Comparison of ENCODE assay signal across 22 mouse cellular contexts in genomic region chr5:123793081-123793480, GRCm38 (mm10). TPM values are rescaled to one million over a fixed set of nuclear protein-coding genes. Genes with fewer than 3 reads are reported as not detected.
DNase-seq lines count a peak whose midpoint lies in the region; TF ChIP-seq lines count a peak whose summit lies in the region.
"Had no signal": no experiment of that assay in that cellular context is flagged by ENCODE, and none has a peak within 500 bp of the region (broad histone marks: within the 10 kb centered on the region; RNA-seq: fewer than 3 reads in every experiment).

No protein-coding gene starts in this region.

- TF ChIP-seq EP300 in MEL (IDR thresholded peaks at IDR 0.05; ENCODE audit: low read depth in 1 of 2, low read length in 2 of 2) = no peak

- H3K27me3 ChIP-seq in MEL (ENCODE audit: control insufficient read depth in 1 of 2, insufficient read depth in 2 of 2, low read length in 2 of 2) = no peaks in the 10 kb centered on the region
- H3K27me3 ChIP-seq: heart, embryonic 13.5 days had no signal

- no peaks in the 10 kb centered on the region for H3K79me2 ChIP-seq in MEL (ENCODE audit: control insufficient read depth, insufficient read depth, low read length, poor library complexity)

- peak; percentile 21; the same call in 1 of the 2 replicates for TF ChIP-seq CTCF in layer of hippocampus, adult 2 months (conservative IDR thresholded peaks at IDR 0.05)
- TF ChIP-seq CTCF in MEL (IDR thresholded peaks at IDR 0.05 in 2 of 3, conservative IDR thresholded peaks at IDR 0.05 in 1 of 3; ENCODE audit: control insufficient read depth in 1 of 3, insufficient read depth in 1 of 3, low read depth in 2 of 3, low read length in 3 of 3, poor library complexity in 1 of 3, severe bottlenecking in 1 of 3) = peak; percentile 22 to 43 (median 34); a peak in 4 of 6 replicates

- no peaks in the 10 kb centered on the region for H3K9me3 ChIP-seq in MEL (replicated peaks; ENCODE audit: insufficient read depth, low read length)
- H3K9me3 ChIP-seq: heart, embryonic 10.5 days; heart, embryonic 13.5 days had no signal

- no peak overlapping the region for H3K27ac ChIP-seq in layer of hippocampus, adult 2 months
- H3K27ac ChIP-seq in MEL (ENCODE audit: control insufficient read depth, low read depth, low read length) = no peak overlapping the region
- H3K27ac ChIP-seq: forebrain, embryonic 10.5 days; heart, adult 2 months; heart, embryonic 10.5 days; heart, embryonic 13.5 days; hindbrain, embryonic 14.5 days; hindbrain, postnatal 0 days had no signal

- DNase-seq in layer of hippocampus, adult 2 months (ENCODE audit: low spot score in 2 of 2) = no peak
- no peak for DNase-seq in layer of hippocampus, adult 11-12 months (ENCODE audit: low spot score)
- DNase-seq in ES-CJ7 (ENCODE audit: low read depth, low spot score) = peak; percentile 27
- DNase-seq in MEL (ENCODE audit: low read depth, low spot score) = peak; percentile 20
- DNase-seq in induced T-regulatory cell, adult 2 months (ENCODE audit: low read depth) = peak; percentile 17
- DNase-seq in cerebellum, adult 11 months = no peak
- DNase-seq in urinary bladder, adult 2 months (ENCODE audit: low spot score) = no peak
- no peak for DNase-seq in urinary bladder, postnatal 4 days (ENCODE audit: low spot score in 2 of 2)
- DNase-seq: adrenal gland, adult 8-10 months; adrenal gland, postnatal 25 days; cerebellum, adult 18-20 months; cerebellum, adult 9-10 months; cerebellum, postnatal 14 days; gastrocnemius, postnatal 25 days; heart, adult 2 months; heart, postnatal 14 days; heart, postnatal 4 days had no signal

- TF ChIP-seq RAD21 in MEL (IDR thresholded peaks at IDR 0.05; ENCODE audit: low read depth, low read length) = no peak

- no peak overlapping the region for H3K9ac ChIP-seq in MEL (ENCODE audit: control insufficient read depth, low read depth, low read length, poor library complexity, severe bottlenecking)
- H3K9ac ChIP-seq: heart, embryonic 13.5 days; hindbrain, embryonic 14.5 days had no signal

- peaks cover 0 to 24% of the 10 kb centered on the region in 2 experiments; a peak in 2 of 4 replicates for H3K36me3 ChIP-seq in MEL (ENCODE audit: control insufficient read depth in 1 of 2, insufficient read depth in 2 of 2, low read length in 2 of 2)

- no peaks in the 10 kb centered on the region for H3K4me1 ChIP-seq in MEL (ENCODE audit: control insufficient read depth in 1 of 2, insufficient read depth in 2 of 2, low read length in 2 of 2)
- H3K4me1 ChIP-seq: forebrain, embryonic 10.5 days; heart, embryonic 10.5 days; heart, embryonic 13.5 days had no signal

- no peak for TF ChIP-seq POLR2A in MEL (IDR thresholded peaks at IDR 0.05; ENCODE audit: control insufficient read depth in 1 of 2, insufficient read depth in 1 of 2, low read depth in 1 of 2, low read length in 2 of 2, poor library complexity in 1 of 2)

- H3K4me3 ChIP-seq in layer of hippocampus, adult 2 months = no peak overlapping the region
- no peak overlapping the region for H3K4me3 ChIP-seq in MEL (ENCODE audit: control insufficient read depth in 1 of 2, insufficient read depth in 1 of 2, low read depth in 2 of 2, low read length in 2 of 2)
- H3K4me3 ChIP-seq: forebrain, embryonic 10.5 days; heart, adult 2 months; heart, embryonic 10.5 days; heart, embryonic 13.5 days had no signal

TF ChIP-seq in MEL, 35 proteins besides CTCF, POLR2A, EP300 and RAD21:
- no peak for TF ChIP-seq HCFC1 (IDR thresholded peaks at IDR 0.05; ENCODE audit: low read depth, low read length)
- TF ChIP-seq MAFK (IDR thresholded peaks at IDR 0.05; ENCODE audit: borderline replicate concordance, low read depth, low read length) = no peak
- TF ChIP-seq CHD2 (IDR thresholded peaks at IDR 0.05; ENCODE audit: low read length) = no peak
- TF ChIP-seq TAL1 (IDR thresholded peaks at IDR 0.05; ENCODE audit: low read length) = no peak
- TF ChIP-seq TBP (IDR thresholded peaks at IDR 0.05; ENCODE audit: low read depth, low read length) = no peak
- TF ChIP-seq E2F4 (IDR thresholded peaks at IDR 0.05; ENCODE audit: borderline replicate concordance, low read depth, low read length) = no peak
- no peak for TF ChIP-seq USF1 (IDR thresholded peaks at IDR 0.05; ENCODE audit: low read depth, low read length)
- no peak for TF ChIP-seq GATA1 (IDR thresholded peaks at IDR 0.05; ENCODE audit: low read depth, low read length)
- TF ChIP-seq JUND (IDR thresholded peaks at IDR 0.05; ENCODE audit: low read depth, low read length) = no peak
- TF ChIP-seq RCOR1 (IDR thresholded peaks at IDR 0.05; ENCODE audit: low read depth, low read length) = no peak
- TF ChIP-seq MXI1 (IDR thresholded peaks at IDR 0.05; ENCODE audit: low read depth, low read length) = no peak
- no peak for TF ChIP-seq MAZ (IDR thresholded peaks at IDR 0.05; ENCODE audit: low read depth, low read length)
- TF ChIP-seq MYC (IDR thresholded peaks at IDR 0.05; ENCODE audit: low read depth, low read length) = no peak
- TF ChIP-seq NELFE (IDR thresholded peaks at IDR 0.05; ENCODE audit: low read depth, low read length) = no peak
- no peak for TF ChIP-seq BHLHE40 (IDR thresholded peaks at IDR 0.05; ENCODE audit: borderline replicate concordance, low read depth, low read length)
- no peak for TF ChIP-seq CHD1 (IDR thresholded peaks at IDR 0.05; ENCODE audit: low read depth, low read length)
- TF ChIP-seq ELF1 (IDR thresholded peaks at IDR 0.05; ENCODE audit: low read depth, low read length) = no peak

RNA-seq across cellular contexts. Expression of gene Kntc1, which starts 43.6 kb away (rescaled TPM):
- total RNA-seq in layer of hippocampus, adult 2 months (2021) = 1 to 10 TPM; 2.2 to 2.8 TPM
- total RNA-seq in MEL (2012; rRNA removed) = 27.0 and 28.5 TPM in 2 replicates
- 10 to 100 TPM in 1 of 2 experiments, not detected in 1; 29.7 TPM for polyA plus RNA-seq in MEL (2012; ENCODE audit: insufficient read depth in 1 of 2, insufficient read length in 2 of 2, low read depth in 1 of 2, low replicate concordance in 2 of 2, missing spikeins in 1 of 2)
- 0.99 and 1.6 TPM in 2 replicates for polyA plus RNA-seq in urinary bladder, adult 2 months (2012; rRNA removed)

RNA-seq across cellular contexts. Expression of gene Rsrc2, which starts 43.9 kb away (rescaled TPM):
- total RNA-seq in layer of hippocampus, adult 2 months (2021) = 100 to 1,000 TPM in 1 of 2 experiments, 10 to 100 TPM in 1; 93.7 to 109 TPM
- total RNA-seq in MEL (2012; rRNA removed) = 55.2 and 56.9 TPM in 2 replicates
- 10 to 100 TPM in 1 of 2 experiments, not detected in 1; 82.9 TPM for polyA plus RNA-seq in MEL (2012; ENCODE audit: insufficient read depth in 1 of 2, insufficient read length in 2 of 2, low read depth in 1 of 2, low replicate concordance in 2 of 2, missing spikeins in 1 of 2)
- polyA plus RNA-seq in urinary bladder, adult 2 months (2012; rRNA removed) = 87.0 and 89.6 TPM in 2 replicates

Comparison
In these comparisons a context has a peak if more than half of its experiments do, and no peak if none do; other contexts are left out.
1. DNase-seq: peak in ES-CJ7 (single experiment), MEL (single experiment) and induced T-regulatory cell, adult 2 months (single experiment); none in layer of hippocampus, adult 2 months (0 of 2), layer of hippocampus, adult 11-12 months (single experiment), cerebellum, adult 11 months (single experiment), urinary bladder, adult 2 months (single experiment) and urinary bladder, postnatal 4 days (0 of 2).